Mouse (Mus musculus) ES-E14 (cell line): ENCODE results near the gene Arl15. TPM values are rescaled to one million over a fixed set of nuclear protein-coding genes. Genes with fewer than 3 reads are reported as not detected.

Experiments used
- DNase-seq: peaks from one replicate; pipeline ENCODE4 v3.0.0-alpha.2; 2013; ENCODE audit warnings: low read depth, low spot score
- H3K27ac ChIP-seq: 2 replicates; pipeline ENCODE4 v1.5.1; 2012; ENCODE audit warnings: low read depth, mild to moderate bottlenecking, low read length, moderate library complexity, mixed read lengths; ENCODE audit not compliant: poor library complexity, insufficient read depth, severe bottlenecking
- H3K36me3 ChIP-seq: 2 replicates; pipeline ENCODE4 v1.6.1; 2012; ENCODE audit warnings: mild to moderate bottlenecking, low read length, moderate library complexity, mixed read lengths; ENCODE audit not compliant: control insufficient read depth, poor library complexity, insufficient read depth, severe bottlenecking
- H3K4me1 ChIP-seq, 2 experiments: fragments of 150-350 bp in 1 of 2; sonication (generic) in 1 of 2; 2 replicates each; pipeline ENCODE4 v1.6.1; 2012; ENCODE audit warnings: low read length in 2 of 2, mild to moderate bottlenecking in 1 of 2, mixed read lengths in 1 of 2; ENCODE audit not compliant: control insufficient read depth in 2 of 2, insufficient read depth in 2 of 2, poor library complexity in 1 of 2
- H3K4me3 ChIP-seq, 2 experiments: fragments of 150-350 bp in 1 of 2; sonication (generic) in 1 of 2; 2 replicates each; pipeline ENCODE4 v1.5.1; 2012; ENCODE audit warnings: low read length in 2 of 2, low read depth in 1 of 2, mild to moderate bottlenecking in 1 of 2, mixed read lengths in 1 of 2; ENCODE audit not compliant: insufficient read depth in 1 of 2, poor library complexity in 1 of 2, severe bottlenecking in 1 of 2
- H3K9ac ChIP-seq: 2 replicates; pipeline ENCODE4 v1.6.1; 2012; ENCODE audit warnings: low read depth, mild to moderate bottlenecking, low read length, mixed read lengths; ENCODE audit not compliant: poor library complexity, insufficient read depth, severe bottlenecking
- H3K9me3 ChIP-seq: fragments of 150-350 bp; sonication (generic); 2 replicates; pipeline ENCODE4 v1.6.1; 2012; ENCODE audit warnings: low read depth, mild to moderate bottlenecking, low read length; ENCODE audit not compliant: control insufficient read depth, insufficient read depth
- CHD2 ChIP-seq: IDR thresholded peaks from 2 replicates; pipeline ENCODE4 v1.6.1; 2014; ENCODE audit warnings: mild to moderate bottlenecking, low read depth, low read length, inconsistent platforms
- HCFC1 ChIP-seq: IDR thresholded peaks from 2 replicates; pipeline ENCODE4 v1.6.1; 2012; ENCODE audit warnings: low read length, inconsistent platforms, borderline replicate concordance; ENCODE audit not compliant: insufficient read depth
- MAFK ChIP-seq: IDR thresholded peaks from 2 replicates; pipeline ENCODE4 v1.6.1; 2014; ENCODE audit warnings: mild to moderate bottlenecking, low read depth, low read length, inconsistent platforms; ENCODE audit not compliant: insufficient read depth
- ZC3H11A ChIP-seq: IDR thresholded peaks from 2 replicates; pipeline ENCODE4 v1.6.1; 2012; ENCODE audit warnings: low read depth, mild to moderate bottlenecking, inconsistent platforms, low read length, borderline replicate concordance
- ZNF384 ChIP-seq: IDR thresholded peaks from 2 replicates; pipeline ENCODE4 v1.6.1; 2012; ENCODE audit warnings: low read depth, low read length, inconsistent platforms
- in situ Hi-C, 2 experiments: fragments of 600-800 bp; cut with MboI; formaldehyde crosslinking; loops; one replicate each; pipeline ENCODE4 v1.15.1; 2025; ENCODE audit warnings: low sequenced_read_pairs in 2 of 2, inconsistent platforms in 1 of 2; ENCODE audit not compliant: unreplicated experiment in 2 of 2
- total RNA-seq: library from RNA; depleted of rRNA; stranded (reverse); fragments of 300-350 nt; gene quantifications from 2 replicates; pipeline ENCODE4 v1.2.3, GENCODE M21; 2012

Gene Arl15
- total RNA-seq, 1 experiment = 15.1 TPM

DNA sequence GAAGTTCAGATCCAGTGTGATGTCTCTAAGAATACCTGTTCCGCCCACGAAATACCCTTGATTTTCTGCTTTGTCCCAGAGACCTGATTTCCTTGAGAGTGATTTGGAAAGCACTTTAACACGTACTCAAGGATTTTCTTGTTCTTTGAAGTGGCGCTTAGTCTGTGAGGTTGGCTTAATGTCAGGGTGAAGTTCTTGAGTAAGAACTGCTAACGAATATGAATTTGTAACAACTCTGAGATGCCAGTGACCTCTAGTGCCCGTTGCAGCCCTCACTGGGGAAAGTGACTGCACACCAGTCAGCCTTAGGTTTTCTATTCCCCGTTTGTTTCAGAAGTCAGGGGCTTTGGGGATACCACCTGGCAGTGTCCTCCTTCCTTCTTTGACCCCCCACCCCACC is 70.0 kb downstream of the Arl15 start:
- TF ChIP-seq MAFK (no peak), CHD2 (no peak), ZC3H11A (no peak), ZNF384 (no peak), HCFC1 (no peak)
- DNase-seq = no peak
- H3K27ac ChIP-seq = peak overlapping the region; percentile 20
- H3K36me3 ChIP-seq = no peaks in the 10 kb centered on the region
- H3K4me1 ChIP-seq = peaks cover 12 to 27% of the 10 kb centered on the region in 2 experiments
- in situ Hi-C loops = loop anchor here in 1 of 2 experiments (10.0 kb wide), 1 partner anchor 169 kb away; no protein-coding TSS in a partner anchor
- H3K4me3 ChIP-seq = no peak overlapping the region
- no peaks in the 10 kb centered on the region for H3K9me3 ChIP-seq
- H3K9ac ChIP-seq = no peak overlapping the region

GRCm38 (mm10) chr13:113864893-113865292 is 70.6 kb downstream of the Arl15 start:
- Histone ChIP-seq H3K27ac (no peak overlapping the region), H3K4me1 (peaks cover 10 to 25% of the 10 kb centered on the region in 2 experiments), H3K36me3 (no peaks in the 10 kb centered on the region), H3K9ac (no peak overlapping the region; the same call in 1 of the 2 replicates), H3K9me3 (no peaks in the 10 kb centered on the region), H3K4me3 (no peak overlapping the region)
- peak; percentile 74 for DNase-seq
- in situ Hi-C loops = loop anchor here in 1 of 2 experiments (10.0 kb wide), 1 partner anchor 170 kb away; no protein-coding TSS in a partner anchor
- TF ChIP-seq MAFK (no peak), ZC3H11A (peak; percentile 72)

GRCm38 (mm10) chr13:113865378-113865777 is 71.1 kb downstream of the Arl15 start:
- DNase-seq = no peak
- no peak overlapping the region for H3K4me3 ChIP-seq
- TF ChIP-seq ZC3H11A (no peak), MAFK (no peak), CHD2 (no peak), HCFC1 (no peak), ZNF384 (no peak)
- H3K9ac ChIP-seq = no peak overlapping the region
- no peaks in the 10 kb centered on the region for H3K36me3 ChIP-seq
- no peaks in the 10 kb centered on the region for H3K9me3 ChIP-seq
- no peak overlapping the region for H3K27ac ChIP-seq
- in situ Hi-C loops = loop anchor here in 1 of 2 experiments (10.0 kb wide), 1 partner anchor 171 kb away; no protein-coding TSS in a partner anchor
- peaks cover 7 to 25% of the 10 kb centered on the region in 2 experiments for H3K4me1 ChIP-seq

DNA sequence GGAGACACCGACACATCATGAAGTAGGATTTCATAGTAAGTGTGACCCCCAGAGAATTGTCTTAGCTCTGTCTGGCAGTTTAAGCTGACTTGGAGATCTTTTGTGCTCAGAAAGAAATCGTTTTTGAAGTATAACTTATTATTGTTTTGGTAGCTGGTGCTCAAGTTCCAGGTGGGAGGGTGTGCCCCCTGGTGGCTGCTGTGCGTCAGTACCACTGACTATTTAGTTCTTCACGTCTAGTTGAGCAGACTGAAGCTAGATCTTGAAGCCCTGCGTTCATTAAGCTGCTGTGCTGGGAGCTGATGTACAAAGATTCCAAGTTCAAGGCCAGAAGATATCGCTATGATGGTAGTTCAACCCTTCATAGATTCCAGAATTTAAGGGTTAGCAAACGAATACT is 71.5 kb downstream of the Arl15 start:
- Histone ChIP-seq H3K4me3 (no peak overlapping the region), H3K27ac (no peak overlapping the region), H3K9me3 (no peaks in the 10 kb centered on the region), H3K36me3 (no peaks in the 10 kb centered on the region), H3K9ac (no peak overlapping the region), H3K4me1 (peaks cover 7 to 25% of the 10 kb centered on the region in 2 experiments)
- in situ Hi-C loops = loop anchor here in 1 of 2 experiments (10.0 kb wide), 1 partner anchor 171 kb away; no protein-coding TSS in a partner anchor
- 0 out of 2 replicates have a peak, but pooled peaks have one; percentile 28 for TF ChIP-seq ZC3H11A
- TF ChIP-seq CHD2 = no peak
- DNase-seq = no peak

- DNase-seq = no peak
- H3K9ac ChIP-seq = no peak overlapping the region
- H3K9me3 ChIP-seq = no peaks in the 10 kb centered on the region
- TF ChIP-seq CHD2 (no peak), HCFC1 (no peak), ZC3H11A (no peak)
- peaks cover 2 to 17% of the 10 kb centered on the region in 2 experiments; a peak in 3 of 4 replicates for H3K4me1 ChIP-seq
- H3K4me3 ChIP-seq = no peak overlapping the region
- no peaks in the 10 kb centered on the region for H3K36me3 ChIP-seq
- in situ Hi-C loops = loop anchor here in 1 of 2 experiments (10.0 kb wide), 1 partner anchor 173 kb away; no protein-coding TSS in a partner anchor
- no peak overlapping the region for H3K27ac ChIP-seq
Measured at GRCm38 (mm10) chr13:113867736-113868135, 73.4 kb downstream of the Arl15 start.
